11 mouse cellular contexts compared by ENCODE assay signal in genomic region chr5:142669726-142670125, GRCm38 (mm10). TPM values are rescaled to one million over a fixed set of nuclear protein-coding genes. Genes with fewer than 3 reads are reported as not detected.
DNase-seq lines count a peak whose midpoint lies in the region; TF ChIP-seq lines count a peak whose summit lies in the region.
"Had no signal": no experiment of that assay in that cellular context is flagged by ENCODE, and none has a peak within 500 bp of the region (broad histone marks: within the 10 kb centered on the region; RNA-seq: fewer than 3 reads in every experiment).

No protein-coding gene starts in this region.

- H3K27ac ChIP-seq in gastrocnemius, adult 2 months, result peak overlapping the region; percentile 54
- H3K27ac ChIP-seq: hindbrain, embryonic 13.5 days; lung, embryonic 15.5 days had no signal

- peak; percentile 67 for DNase-seq in gastrocnemius, adult 2 months
- no peak for DNase-seq in gastrocnemius, postnatal 10 days
- peak; percentile 39 for DNase-seq in right cerebral cortex, adult 18-20 months
- no peak for DNase-seq in right cerebral cortex, postnatal 4 days
- peak; percentile 14 to 47 for DNase-seq in gastrocnemius, adult 8-10 months (ENCODE audit: low spot score in 2 of 2)
- peak; percentile 60 for DNase-seq in telencephalon, adult 2 months (ENCODE audit: low read depth, low spot score)
- DNase-seq in urinary bladder, postnatal 4 days (ENCODE audit: low spot score in 2 of 2), result no peak
- DNase-seq in lung, postnatal 14 days, result no peak
- DNase-seq: thymus, postnatal 4 days had no signal

- H3K4me3 ChIP-seq in gastrocnemius, adult 2 months, result no peak overlapping the region
- H3K4me3 ChIP-seq: hindbrain, embryonic 13.5 days; lung, embryonic 15.5 days had no signal

- intact Hi-C loops in gastrocnemius, adult 2 months (cut with DNase I), result no loop called here

- peak; percentile 50 for TF ChIP-seq CTCF in gastrocnemius, adult 2 months (IDR thresholded peaks at IDR 0.05)

RNA-seq across cellular contexts. Expression of gene Slc29a4, which starts 22.6 kb away (rescaled TPM):
- total RNA-seq in gastrocnemius, adult 2 months (2021), result not detected
- under 1 TPM; 0.56 to 0.65 TPM for total RNA-seq in gastrocnemius, postnatal 10 days (2021)
- under 1 TPM in 1 of 4 experiments, not detected in 3; 0.29 TPM for total RNA-seq in gastrocnemius, adult 8-10 months (2022)

RNA-seq across cellular contexts. Expression of gene Wipi2, which starts 42.2 kb away (rescaled TPM):
- 10 to 100 TPM; 27.1 to 29.3 TPM for total RNA-seq in gastrocnemius, adult 2 months (2021)
- total RNA-seq in gastrocnemius, postnatal 10 days (2021), result 10 to 100 TPM; 29.2 to 33.6 TPM
- 10 to 100 TPM; 27.1 to 33.4 (median 29.2) TPM for total RNA-seq in gastrocnemius, adult 8-10 months (2022)

Comparison
In these comparisons a context has a peak if more than half of its experiments do, and no peak if none do; other contexts are left out.
1. DNase-seq: peak in gastrocnemius, adult 2 months (single experiment), right cerebral cortex, adult 18-20 months (single experiment), gastrocnemius, adult 8-10 months (2 of 2) and telencephalon, adult 2 months (single experiment); none in gastrocnemius, postnatal 10 days (single experiment), right cerebral cortex, postnatal 4 days (single experiment), urinary bladder, postnatal 4 days (0 of 2) and lung, postnatal 14 days (single experiment).